Mouse (Mus musculus) limb, embryonic 15.5 days (tissue): Measurements from ENCODE around the gene Zfp574. TPM values are rescaled to one million over a fixed set of nuclear protein-coding genes. Genes with fewer than 3 reads are reported as not detected.
"Not testable (repeated sequence)": the region's sequence is repeated elsewhere in the genome, so short reads cannot be mapped to it uniquely, and the experiment has no call there.

ENCODE experiments used
- ATAC-seq: fragments of 200-750 bp; cut with Nextera tagmentation; 2 replicates; pipeline ENCODE4 v1.8.0; 2017; ENCODE audit warnings: low read depth, moderate TSS enrichment; ENCODE audit not compliant: insufficient number of reproducible peaks, low FRiP score, low TSS enrichment
- H3K27ac ChIP-seq: fragments of 300-500 bp; sonication (generic); 2 replicates; pipeline ENCODE4 v1.5.1; 2015; ENCODE audit warnings: moderate library complexity, mild to moderate bottlenecking, inconsistent platforms
- H3K27me3 ChIP-seq: fragments of 300-500 bp; sonication (generic); 2 replicates; pipeline ENCODE4 v1.6.1; 2015; ENCODE audit warnings: inconsistent platforms
- H3K36me3 ChIP-seq: fragments of 300-500 bp; sonication (generic); 2 replicates; pipeline ENCODE4 v1.6.1; 2015; ENCODE audit warnings: inconsistent platforms
- H3K4me1 ChIP-seq: fragments of 300-500 bp; sonication (generic); 2 replicates; pipeline ENCODE4 v1.6.1; 2015; ENCODE audit warnings: inconsistent platforms
- H3K4me2 ChIP-seq: fragments of 300-500 bp; sonication (generic); 2 replicates; pipeline ENCODE4 v1.6.1; 2015; ENCODE audit warnings: mild to moderate bottlenecking, inconsistent platforms
- H3K4me3 ChIP-seq: fragments of 300-500 bp; sonication (generic); 2 replicates; pipeline ENCODE4 v1.5.1; 2015; ENCODE audit warnings: mild to moderate bottlenecking, inconsistent platforms
- H3K9ac ChIP-seq: fragments of 300-500 bp; sonication (generic); 2 replicates; pipeline ENCODE4 v1.6.1; 2015; ENCODE audit warnings: inconsistent platforms
- H3K9me3 ChIP-seq: fragments of 300-500 bp; sonication (generic); 2 replicates; pipeline ENCODE4 v1.6.1; 2016; ENCODE audit warnings: inconsistent platforms
- WGBS: fragments of 180-500 bp; shearing (Covaris S2); methylation state at CpG from one replicate; pipeline ENCODE4 v1.1.7; 2015; 5-methylcytosine and 5-hydroxymethylcytosine counted together
- polyA plus RNA-seq: library from polyadenylated mRNA; unstranded; fragments of >200 nt; fragmentation: Nextera tagmentation; extraction: Ambion mirVana; gene quantifications from 2 replicates; pipeline ENCODE4 v1.2.1, GENCODE M21; 2015

Zfp574 gene
- 28.8 and 29.5 TPM in 2 replicates for polyA plus RNA-seq

- Histone ChIP-seq H3K4me1 (peaks cover 63% of the 10 kb centered on the region), H3K27me3 (no peaks in the 10 kb centered on the region), H3K9me3 (no peaks in the 10 kb centered on the region), H3K27ac (peak within 1 kb of the TSS; percentile 92), H3K4me2 (peak within 1 kb of the TSS; percentile 82), H3K9ac (peak within 1 kb of the TSS; percentile 63), H3K4me3 (peak within 1 kb of the TSS; percentile 63), H3K36me3 (peaks cover 14% of the 10 kb centered on the region)
- WGBS, result 1% methylated on average over 26 of the region's 28 CpGs
- no peak for ATAC-seq
Measured at GRCm38 (mm10) chr7:25071979-25072715, at the start of gene Zfp574, which contains the start of gene Grik5. Zfp574 (plus strand) TSS chr7:25072567. Grik5 (minus strand) TSS chr7:25072346.

- no peak for ATAC-seq
- no peak overlapping the region for H3K27ac ChIP-seq
- no peaks in the 10 kb centered on the region for H3K9me3 ChIP-seq
- peaks cover 53% of the 10 kb centered on the region for H3K36me3 ChIP-seq
- no peak overlapping the region for H3K9ac ChIP-seq
- no peak overlapping the region for H3K4me2 ChIP-seq
- H3K4me3 ChIP-seq, result no peak overlapping the region
- H3K27me3 ChIP-seq, result no peaks in the 10 kb centered on the region
- 64% methylated on average over 10 of the region's 10 CpGs for WGBS
- no peaks in the 10 kb centered on the region for H3K4me1 ChIP-seq
Measured at GRCm38 (mm10) chr7:25025855-25026439, 46.4 kb upstream of the Zfp574 start.

- 53% methylated on average over 7 of the region's 7 CpGs for WGBS
Measured at GRCm38 (mm10) chr7:25026452-25026851, 45.9 kb upstream of the Zfp574 start.

GRCm38 (mm10) chr7:25030032-25030753 lies 42.2 kb upstream of the Zfp574 start:
- peaks cover 33% of the 10 kb centered on the region for H3K36me3 ChIP-seq
- no peaks in the 10 kb centered on the region for H3K4me1 ChIP-seq
- H3K4me3 ChIP-seq, result no peak overlapping the region
- no peak overlapping the region for H3K27ac ChIP-seq
- H3K9ac ChIP-seq, result no peak overlapping the region
- ATAC-seq, result no peak
- 43% methylated on average over 5 of the region's 5 CpGs for WGBS
- H3K4me2 ChIP-seq, result no peak overlapping the region
- no peaks in the 10 kb centered on the region for H3K9me3 ChIP-seq
- H3K27me3 ChIP-seq, result no peaks in the 10 kb centered on the region

More at GRCm38 (mm10) chr7:25026452-25026851, 45.9 kb upstream of the Zfp574 start:
- H3K4me3 ChIP-seq, result no peak overlapping the region
- no peak overlapping the region for H3K27ac ChIP-seq
- no peak overlapping the region for H3K4me2 ChIP-seq
- H3K36me3 ChIP-seq, result peaks cover 50% of the 10 kb centered on the region
- no peak overlapping the region for H3K9ac ChIP-seq
- no peaks in the 10 kb centered on the region for H3K27me3 ChIP-seq
- H3K9me3 ChIP-seq, result no peaks in the 10 kb centered on the region
- no peaks in the 10 kb centered on the region for H3K4me1 ChIP-seq
- ATAC-seq, result no peak

- Histone ChIP-seq H3K9me3 (no peaks in the 10 kb centered on the region), H3K27ac (no peak overlapping the region), H3K36me3 (peaks cover 41% of the 10 kb centered on the region), H3K9ac (no peak overlapping the region), H3K4me2 (no peak overlapping the region), H3K27me3 (no peaks in the 10 kb centered on the region), H3K4me3 (no peak overlapping the region), H3K4me1 (no peaks in the 10 kb centered on the region)
- no peak for ATAC-seq
- 72% methylated on average over 3 of the region's 3 CpGs for WGBS
Measured at GRCm38 (mm10) chr7:25031528-25031927, 40.8 kb upstream of the Zfp574 start.

- Histone ChIP-seq H3K4me1 (no peaks in the 10 kb centered on the region), H3K4me2 (no peak overlapping the region), H3K27ac (no peak overlapping the region), H3K9ac (no peak overlapping the region), H3K9me3 (no peaks in the 10 kb centered on the region), H3K36me3 (peaks cover 43% of the 10 kb centered on the region), H3K27me3 (no peaks in the 10 kb centered on the region), H3K4me3 (no peak overlapping the region)
- 90% methylated on average over 4 of the region's 4 CpGs for WGBS
- ATAC-seq, result no peak
Measured at GRCm38 (mm10) chr7:25034796-25035195, 37.6 kb upstream of the Zfp574 start.

GRCm38 (mm10) chr7:25035916-25036315 lies 36.5 kb upstream of the Zfp574 start:
- H3K36me3 ChIP-seq, result peaks cover 50% of the 10 kb centered on the region
- no peaks in the 10 kb centered on the region for H3K27me3 ChIP-seq
- no peak overlapping the region for H3K27ac ChIP-seq
- H3K9me3 ChIP-seq, result no peaks in the 10 kb centered on the region
- no peak overlapping the region for H3K4me3 ChIP-seq
- 53% methylated on average over 7 of the region's 7 CpGs for WGBS
- H3K9ac ChIP-seq, result no peak overlapping the region
- no peak overlapping the region for H3K4me2 ChIP-seq
- H3K4me1 ChIP-seq, result no peaks in the 10 kb centered on the region
- ATAC-seq, result no peak

- peaks cover 77% of the 10 kb centered on the region for H3K36me3 ChIP-seq
- 87% methylated on average over 12 of the region's 12 CpGs for WGBS
- no peak for ATAC-seq
Measured at GRCm38 (mm10) chr7:25041921-25042320, 30.4 kb upstream of the Zfp574 start.

GRCm38 (mm10) chr7:25044599-25044998 lies 27.8 kb upstream of the Zfp574 start:
- H3K9ac ChIP-seq, result not testable (repeated sequence)

More at GRCm38 (mm10) chr7:25041921-25042320, 30.4 kb upstream of the Zfp574 start:
- no peaks in the 10 kb centered on the region for H3K27me3 ChIP-seq
- H3K9me3 ChIP-seq, result no peaks in the 10 kb centered on the region
- H3K4me3 ChIP-seq, result no peak overlapping the region
- no peak overlapping the region for H3K27ac ChIP-seq
- H3K4me1 ChIP-seq, result no peaks in the 10 kb centered on the region
- no peak overlapping the region for H3K9ac ChIP-seq
- H3K4me2 ChIP-seq, result no peak overlapping the region

GRCm38 (mm10) chr7:25047363-25047762 lies 25.0 kb upstream of the Zfp574 start:
- Histone ChIP-seq H3K4me3 (no peak overlapping the region), H3K4me2 (no peak overlapping the region), H3K27me3 (no peaks in the 10 kb centered on the region), H3K4me1 (no peaks in the 10 kb centered on the region), H3K36me3 (peaks cover 82% of the 10 kb centered on the region), H3K9me3 (no peaks in the 10 kb centered on the region), H3K27ac (no peak overlapping the region), H3K9ac (no peak overlapping the region)
- no peak for ATAC-seq
- WGBS, result 78% methylated on average over 8 of the region's 8 CpGs

More at GRCm38 (mm10) chr7:25044599-25044998, 27.8 kb upstream of the Zfp574 start:
- H3K4me3 ChIP-seq, H3K9me3 ChIP-seq, H3K4me1 ChIP-seq, ATAC-seq, H3K4me2 ChIP-seq, H3K27me3 ChIP-seq, H3K27ac ChIP-seq: not testable (repeated sequence)
- H3K36me3 ChIP-seq, result peaks cover 88% of the 10 kb centered on the region
- 85% methylated on average over 7 of the region's 7 CpGs for WGBS

GRCm38 (mm10) chr7:25049295-25049930 lies 23.0 kb upstream of the Zfp574 start:
- H3K9me3 ChIP-seq, result no peaks in the 10 kb centered on the region
- H3K36me3 ChIP-seq, result peaks cover 77% of the 10 kb centered on the region
- H3K4me3 ChIP-seq, result no peak overlapping the region
- H3K9ac ChIP-seq, result no peak overlapping the region
- H3K27ac ChIP-seq, result no peak overlapping the region
- H3K4me1 ChIP-seq, result no peaks in the 10 kb centered on the region
- ATAC-seq, result no peak
- no peak overlapping the region for H3K4me2 ChIP-seq
- H3K27me3 ChIP-seq, result no peaks in the 10 kb centered on the region
- WGBS, result 84% methylated on average over 16 of the region's 16 CpGs
